Mouse (Mus musculus): Measurements from ENCODE around the gene Nubp2.

The Nubp2 gene

GRCm38 (mm10) chr17:24858967-24859366, 27.2 kb downstream of the Nubp2 start:
- DNase-seq, result peak; percentile 85

GRCm38 (mm10) chr17:24857831-24858470, 28.2 kb downstream of the Nubp2 start:
- DNase-seq, result peak; percentile 63

- DNase-seq, result no peak
These were observed 29.6 kb downstream of the Nubp2 start for GRCm38 (mm10) chr17:24856589-24856988.

DNA sequence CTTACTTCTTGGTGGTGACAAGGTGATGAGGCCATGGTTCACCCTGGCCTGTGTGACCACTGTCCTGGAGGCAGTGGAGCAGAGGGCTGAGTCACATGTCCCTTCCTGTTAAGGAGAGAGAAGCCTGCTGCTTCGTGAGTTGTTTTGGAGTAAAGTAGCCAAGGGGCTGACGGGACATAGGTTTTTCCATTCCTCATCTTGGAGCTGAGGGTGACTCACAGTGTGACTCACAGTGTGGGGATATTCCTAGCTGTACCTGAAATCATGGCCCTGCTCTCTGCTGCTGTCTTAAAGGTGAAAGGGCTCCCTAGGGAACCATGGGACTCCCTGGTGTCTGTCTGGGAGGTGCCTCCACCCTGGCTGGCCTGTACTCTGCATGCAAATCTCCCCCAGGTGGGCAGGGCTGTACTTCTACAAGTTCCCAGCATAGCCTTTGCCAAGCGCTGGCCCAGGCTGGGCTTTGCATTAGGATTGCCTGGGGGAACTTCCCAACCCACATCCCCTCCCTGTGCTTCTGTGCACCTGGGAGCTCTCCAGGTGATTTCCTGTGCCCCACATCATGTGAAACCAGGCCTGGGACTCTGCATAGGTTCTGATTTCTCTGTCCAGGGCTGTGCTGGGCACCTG, 30.2 kb downstream of the Nubp2 start:
- no peak for DNase-seq

- no peak for DNase-seq
These were observed 34.6 kb downstream of the Nubp2 start for GRCm38 (mm10) chr17:24851381-24852125.

- DNase-seq, result no peak
These were observed 35.4 kb downstream of the Nubp2 start for GRCm38 (mm10) chr17:24850773-24851127.

DNA sequence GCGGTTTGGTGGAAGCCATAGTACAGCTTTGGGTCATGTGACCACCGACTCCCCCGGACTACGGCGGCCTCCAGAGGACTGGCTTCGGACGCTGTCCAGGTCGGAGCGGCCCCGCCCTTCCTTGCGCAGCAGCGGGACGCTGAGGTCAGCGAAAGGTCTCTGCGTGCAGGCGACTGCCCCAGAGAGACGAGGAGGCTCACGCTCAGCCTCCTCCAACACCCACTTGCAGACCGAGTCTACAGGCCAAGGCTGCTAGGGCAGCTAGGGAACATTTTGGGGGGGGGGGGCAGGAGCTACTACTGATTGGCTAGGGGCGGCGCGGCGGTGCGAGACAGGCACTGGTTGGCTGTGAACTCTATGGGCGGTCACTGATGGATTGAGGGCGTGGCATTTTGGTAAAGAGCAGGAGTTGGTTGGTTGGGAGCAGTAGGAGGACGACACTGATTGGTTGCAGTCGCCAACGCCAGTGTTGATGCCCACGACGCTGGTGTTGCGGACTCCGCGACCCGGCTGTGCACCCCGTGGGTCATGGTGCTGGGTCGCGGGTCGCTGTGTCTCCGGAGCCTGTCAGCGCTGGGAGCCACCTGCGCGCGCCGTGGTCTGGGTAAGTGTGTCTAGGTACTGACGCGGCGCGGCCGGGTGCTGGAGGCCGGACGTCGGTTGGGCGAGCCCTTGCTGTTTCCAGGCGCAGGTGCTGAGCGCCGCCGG, 35.9 kb downstream of the Nubp2 start, which contains the start of gene Fahd1:
TSS of gene Fahd1 (minus strand) at position 300 of the 708 bp plus-strand sequence.
- peak; percentile 98 for DNase-seq

DNA sequence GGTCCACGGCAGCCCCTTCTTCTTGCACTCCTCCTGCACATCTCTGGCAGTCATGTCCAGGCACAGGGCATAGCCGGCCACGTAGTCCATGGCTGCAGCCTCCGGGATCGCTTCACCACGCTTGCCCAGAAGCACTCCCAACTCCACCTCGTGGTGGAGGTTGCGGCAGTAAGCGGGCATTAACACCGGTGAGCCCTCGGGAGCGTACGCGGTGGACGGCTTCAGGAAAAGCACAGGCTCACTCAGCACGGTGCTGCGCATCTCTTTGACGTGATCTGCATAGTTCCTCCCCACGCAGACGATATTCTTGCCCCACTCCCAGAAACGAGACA, 36.5 kb downstream of the Nubp2 start:
- DNase-seq, result no peak

- peak; percentile 77 for DNase-seq
These were observed 37.5 kb downstream of the Nubp2 start for GRCm38 (mm10) chr17:24848600-24849031.

- DNase-seq, result no peak
These were observed 38.8 kb downstream of the Nubp2 start for GRCm38 (mm10) chr17:24847386-24847785.

DNA sequence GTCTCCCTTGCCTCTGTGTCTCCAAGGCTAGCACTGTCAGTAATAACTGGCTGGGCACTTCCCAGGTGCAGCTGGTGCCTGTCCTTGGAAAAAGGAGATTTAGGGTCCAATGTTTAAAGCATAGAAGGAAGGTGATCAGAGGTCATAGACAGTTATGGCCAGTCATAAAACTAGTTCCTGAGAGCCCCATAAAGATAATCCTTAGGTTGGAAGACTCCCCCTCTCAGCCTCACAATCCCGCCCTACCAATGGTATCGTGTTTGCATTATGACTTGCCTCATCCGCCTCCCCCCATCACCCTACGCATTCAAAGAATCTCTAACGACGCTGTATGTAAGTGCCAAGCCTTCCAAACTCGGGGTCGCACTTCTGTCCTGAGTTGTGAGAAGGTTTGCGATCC, 41.6 kb downstream of the Nubp2 start:
- no peak for DNase-seq

GRCm38 (mm10) chr17:24842631-24843030, 43.5 kb downstream of the Nubp2 start:
- DNase-seq, result peak; percentile 46

DNA sequence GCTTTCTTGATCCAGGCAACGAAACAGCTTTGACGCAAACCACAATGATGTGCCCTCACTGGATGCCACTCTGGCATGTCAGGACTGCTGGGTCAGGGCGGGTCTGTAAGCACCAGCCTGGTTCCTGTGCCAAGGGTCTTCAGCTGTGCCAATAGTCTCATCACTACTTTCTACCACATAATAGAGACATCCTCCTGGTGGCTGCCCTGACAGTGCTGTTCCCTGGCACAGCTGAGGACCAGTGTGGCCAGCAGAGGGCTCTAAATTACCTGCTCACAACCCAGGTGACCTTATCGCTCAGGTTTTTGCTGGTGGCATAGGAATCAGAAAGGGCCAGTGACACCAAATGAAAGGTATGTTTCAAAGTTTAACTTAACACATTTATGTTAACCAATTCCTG, 45.0 kb downstream of the Nubp2 start:
- DNase-seq, result peak; percentile 61

DNA sequence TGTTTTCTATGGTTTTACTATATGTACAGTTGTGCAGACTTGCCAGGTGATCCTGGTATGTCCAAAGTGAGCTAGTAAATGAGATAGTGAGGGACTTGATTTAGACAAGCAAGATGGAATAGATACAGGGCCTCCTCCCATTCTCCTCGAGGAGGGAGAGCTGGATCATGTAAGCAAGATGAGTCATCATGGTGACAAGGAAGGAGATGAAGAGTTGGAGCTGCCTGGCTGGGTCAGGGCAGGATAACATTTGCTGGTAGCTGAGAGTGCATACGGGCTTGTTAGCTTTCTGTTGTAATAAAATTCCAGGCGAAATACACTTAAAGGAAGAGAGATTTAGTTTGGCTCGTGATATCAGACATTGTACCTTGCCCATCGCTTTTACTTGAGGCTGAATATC, 45.8 kb downstream of the Nubp2 start:
- no peak for DNase-seq

GRCm38 (mm10) chr17:24839842-24840241, 46.3 kb downstream of the Nubp2 start, which contains the start of gene Hagh:
Hagh (plus strand) TSS chr17:24840143.
- no peak for DNase-seq
